Mouse (Mus musculus): Measurements from ENCODE around the gene Trmt112. TPM values are rescaled to one million over a fixed set of nuclear protein-coding genes. Genes with fewer than 3 reads are reported as not detected.
"Not testable (repeated sequence)": the region's sequence is repeated elsewhere in the genome, so short reads cannot be mapped to it uniquely, and the experiment has no call there.

Trmt112 gene
- polyA plus RNA-seq, 1 experiment from 2014 or later, result 115 TPM

DNA sequence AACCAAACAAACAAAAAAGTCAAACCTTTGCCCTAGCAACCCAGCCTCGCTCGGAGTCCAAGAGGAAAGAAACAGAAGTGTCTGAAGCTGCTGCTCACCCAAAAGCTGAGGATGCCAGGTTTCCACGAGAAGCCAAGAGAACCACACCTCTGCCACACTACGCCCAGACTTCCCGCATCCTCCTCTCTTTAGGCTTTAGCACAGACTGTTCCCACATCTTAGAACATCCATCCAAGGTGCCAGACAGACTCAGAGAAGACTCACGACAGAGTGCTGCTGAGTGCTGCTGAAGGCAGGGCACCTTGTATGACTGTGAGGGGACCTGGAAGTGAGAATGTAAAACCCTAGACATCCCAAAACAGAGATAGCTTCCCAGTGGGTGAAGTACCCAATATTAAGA is 33.7 kb upstream of the Trmt112 start:
- no peak for DNase-seq
- WGBS, result 86% methylated on average over 6 of the region's 6 CpGs
- H3K4me2 ChIP-seq (ENCODE audit: low read length), result no peak overlapping the region
- H3K9ac ChIP-seq (replicated peaks; ENCODE audit: low read length), result no peak overlapping the region
- no peak overlapping the region for H3K27ac ChIP-seq (replicated peaks; ENCODE audit: low read depth, low read length)
- peaks cover 9% of the 10 kb centered on the region for H3K9me3 ChIP-seq (ENCODE audit: control insufficient read depth, low read length)
- H3K27me3 ChIP-seq (ENCODE audit: control insufficient read depth, insufficient read depth, low read length), result no peaks in the 10 kb centered on the region
- H3K36me3 ChIP-seq (ENCODE audit: control insufficient read depth, insufficient read depth, low read length), result no peaks in the 10 kb centered on the region
- H3K4me1 ChIP-seq (ENCODE audit: control insufficient read depth, insufficient read depth, low read length), result no peaks in the 10 kb centered on the region
- no peak for ATAC-seq (ENCODE audit: low FRiP score, low TSS enrichment)
- H3K4me3 ChIP-seq (replicated peaks; ENCODE audit: low read depth, low read length), result no peak overlapping the region

GRCm38 (mm10) chr19:6876799-6877198 is 32.7 kb upstream of the Trmt112 start:
- no peak for ATAC-seq (ENCODE audit: low FRiP score, low TSS enrichment)
- Histone ChIP-seq H3K9ac (replicated peaks; ENCODE audit: low read length) (no peak overlapping the region), H3K36me3 (ENCODE audit: control insufficient read depth, insufficient read depth, low read length) (no peaks in the 10 kb centered on the region)

GRCm38 (mm10) chr19:6877965-6878364 is 31.5 kb upstream of the Trmt112 start:
- Histone ChIP-seq H3K4me2 (ENCODE audit: low read length) (no peak overlapping the region), H3K4me3 (replicated peaks; ENCODE audit: low read depth, low read length) (no peak overlapping the region), H3K27me3 (ENCODE audit: control insufficient read depth, insufficient read depth, low read length) (no peaks in the 10 kb centered on the region), H3K4me1 (ENCODE audit: control insufficient read depth, insufficient read depth, low read length) (no peaks in the 10 kb centered on the region), H3K27ac (replicated peaks; ENCODE audit: low read depth, low read length) (no peak overlapping the region), H3K36me3 (ENCODE audit: control insufficient read depth, insufficient read depth, low read length) (no peaks in the 10 kb centered on the region), H3K9ac (replicated peaks; ENCODE audit: low read length) (no peak overlapping the region), H3K9me3 (ENCODE audit: control insufficient read depth, low read length) (peaks cover 9% of the 10 kb centered on the region)
- 92% methylated on average over 4 of the region's 4 CpGs for WGBS
- ATAC-seq (ENCODE audit: low FRiP score, low TSS enrichment), result no peak
- DNase-seq, result no peak

More at GRCm38 (mm10) chr19:6876799-6877198, 32.7 kb upstream of the Trmt112 start:
- Histone ChIP-seq H3K9me3 (ENCODE audit: control insufficient read depth, low read length) (peaks cover 9% of the 10 kb centered on the region), H3K27ac (replicated peaks; ENCODE audit: low read depth, low read length) (no peak overlapping the region), H3K27me3 (ENCODE audit: control insufficient read depth, insufficient read depth, low read length) (no peaks in the 10 kb centered on the region), H3K4me2 (ENCODE audit: low read length) (no peak overlapping the region), H3K4me3 (replicated peaks; ENCODE audit: low read depth, low read length) (no peak overlapping the region), H3K4me1 (ENCODE audit: control insufficient read depth, insufficient read depth, low read length) (no peaks in the 10 kb centered on the region)
- no peak for DNase-seq

DNA sequence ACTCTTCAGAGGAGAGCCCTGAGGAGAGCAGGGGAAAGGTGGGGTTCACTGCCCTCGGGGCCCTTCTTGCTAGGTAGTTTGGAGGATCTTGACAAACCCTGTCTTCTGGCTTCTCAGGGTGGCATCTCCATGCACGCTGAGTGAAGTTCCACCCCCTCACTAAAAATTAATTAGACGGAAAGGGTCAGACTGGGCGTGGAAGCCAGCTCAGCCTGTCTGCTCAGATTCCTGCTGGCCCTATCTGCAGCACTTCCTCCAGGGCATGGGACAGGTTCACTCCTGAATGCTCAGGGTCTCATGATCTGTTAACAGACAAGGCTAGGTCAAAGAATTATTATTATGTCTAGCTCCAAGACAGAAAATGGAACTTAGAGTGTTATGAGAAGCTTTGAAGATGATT is 17.0 kb upstream of the Trmt112 start:
- H3K4me1 ChIP-seq (ENCODE audit: control insufficient read depth, insufficient read depth, low read length), result no peaks in the 10 kb centered on the region
- H3K27me3 ChIP-seq (ENCODE audit: control insufficient read depth, insufficient read depth, low read length), result no peaks in the 10 kb centered on the region
- no peak overlapping the region for H3K4me3 ChIP-seq (replicated peaks; ENCODE audit: low read depth, low read length)
- ATAC-seq (ENCODE audit: low FRiP score, low TSS enrichment) (no peak), DNase-seq (no peak)
- peaks cover 5% of the 10 kb centered on the region; the same call in 1 of the 2 replicates for H3K9me3 ChIP-seq (ENCODE audit: control insufficient read depth, low read length)
- H3K4me2 ChIP-seq (ENCODE audit: low read length), result no peak overlapping the region
- no peaks in the 10 kb centered on the region for H3K36me3 ChIP-seq (ENCODE audit: control insufficient read depth, insufficient read depth, low read length)
- WGBS, result 72% methylated on average over 4 of the region's 4 CpGs
- no peak overlapping the region for H3K9ac ChIP-seq (replicated peaks; ENCODE audit: low read length)
- no peak overlapping the region for H3K27ac ChIP-seq (replicated peaks; ENCODE audit: low read depth, low read length)

- H3K4me1 ChIP-seq (ENCODE audit: control insufficient read depth, insufficient read depth, low read length), result no peaks in the 10 kb centered on the region
- H3K36me3 ChIP-seq (ENCODE audit: control insufficient read depth, insufficient read depth, low read length), result no peaks in the 10 kb centered on the region
- 93% methylated on average over 14 of the region's 14 CpGs for WGBS
- H3K27ac ChIP-seq (replicated peaks; ENCODE audit: low read depth, low read length), result no peak overlapping the region
- H3K4me3 ChIP-seq (replicated peaks; ENCODE audit: low read depth, low read length), result no peak overlapping the region
- ATAC-seq (ENCODE audit: low FRiP score, low TSS enrichment) (no peak), DNase-seq (no peak)
- H3K27me3 ChIP-seq (ENCODE audit: control insufficient read depth, insufficient read depth, low read length), result no peaks in the 10 kb centered on the region
- no peak overlapping the region for H3K9ac ChIP-seq (replicated peaks; ENCODE audit: low read length)
- no peak overlapping the region for H3K4me2 ChIP-seq (ENCODE audit: low read length)
- peaks cover 5% of the 10 kb centered on the region; the same call in 1 of the 2 replicates for H3K9me3 ChIP-seq (ENCODE audit: control insufficient read depth, low read length)
Observed at GRCm38 (mm10) chr19:6893731-6894451, 15.6 kb upstream of the Trmt112 start.

DNA sequence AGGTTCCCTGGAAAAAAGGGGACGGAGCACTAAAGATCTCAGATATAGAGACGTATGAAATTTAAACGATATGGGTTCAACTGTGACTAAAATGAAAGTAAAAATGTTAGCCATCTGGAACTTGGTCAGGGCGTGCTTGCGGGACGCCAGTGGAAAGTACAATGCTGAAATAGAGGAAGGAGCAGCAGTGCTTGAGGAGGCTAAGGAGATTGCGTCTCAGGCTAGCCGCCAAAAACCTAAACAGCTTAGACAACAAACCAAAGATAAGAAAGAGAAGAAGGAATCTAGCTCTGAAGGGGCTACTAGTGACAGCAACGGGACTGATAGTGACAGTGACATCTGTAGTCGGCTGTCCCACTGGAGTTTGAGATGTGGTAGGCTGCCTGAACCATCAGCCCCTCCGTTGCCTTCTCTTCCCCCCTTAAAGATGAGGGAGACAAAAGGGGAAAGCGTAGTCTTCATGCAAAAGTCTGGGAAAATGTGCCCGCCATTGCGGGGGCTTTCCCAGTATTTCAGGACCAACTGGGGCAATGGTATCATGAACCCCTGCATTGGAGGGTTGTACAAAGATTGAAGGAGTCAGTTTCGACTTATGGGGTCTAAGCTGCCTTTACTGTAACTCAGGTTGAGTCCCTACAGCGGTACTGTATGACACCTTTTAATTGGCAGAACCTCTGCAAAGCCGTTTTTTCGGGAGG is 13.7 kb upstream of the Trmt112 start:
- not testable (repeated sequence) for H3K4me1 ChIP-seq (ENCODE audit: control insufficient read depth, insufficient read depth, low read length); ATAC-seq (ENCODE audit: low FRiP score, low TSS enrichment); H3K4me2 ChIP-seq (ENCODE audit: low read length); H3K27me3 ChIP-seq (ENCODE audit: control insufficient read depth, insufficient read depth, low read length); H3K9me3 ChIP-seq (ENCODE audit: control insufficient read depth, low read length); H3K4me3 ChIP-seq (replicated peaks; ENCODE audit: low read depth, low read length); H3K27ac ChIP-seq (replicated peaks; ENCODE audit: low read depth, low read length); H3K9ac ChIP-seq (replicated peaks; ENCODE audit: low read length); DNase-seq; H3K36me3 ChIP-seq (ENCODE audit: control insufficient read depth, insufficient read depth, low read length)
- 92% methylated on average over 18 of the region's 18 CpGs for WGBS

- DNase-seq, result no peak
- WGBS, result 87% methylated on average over 4 of the region's 4 CpGs
- no peak overlapping the region for H3K4me3 ChIP-seq (replicated peaks; ENCODE audit: low read depth, low read length)
- H3K9me3 ChIP-seq (ENCODE audit: control insufficient read depth, low read length), result peaks cover 5% of the 10 kb centered on the region; the same call in 1 of the 2 replicates
- no peak overlapping the region for H3K27ac ChIP-seq (replicated peaks; ENCODE audit: low read depth, low read length)
- no peak overlapping the region for H3K9ac ChIP-seq (replicated peaks; ENCODE audit: low read length)
- peaks cover 7% of the 10 kb centered on the region for H3K36me3 ChIP-seq (ENCODE audit: control insufficient read depth, insufficient read depth, low read length)
- H3K27me3 ChIP-seq (ENCODE audit: control insufficient read depth, insufficient read depth, low read length), result no peaks in the 10 kb centered on the region
- no peak overlapping the region for H3K4me2 ChIP-seq (ENCODE audit: low read length)
- no peaks in the 10 kb centered on the region for H3K4me1 ChIP-seq (ENCODE audit: control insufficient read depth, insufficient read depth, low read length)
- ATAC-seq (ENCODE audit: low FRiP score, low TSS enrichment), result no peak
Observed at GRCm38 (mm10) chr19:6899641-6900040, 9.9 kb upstream of the Trmt112 start.

GRCm38 (mm10) chr19:6903031-6903430 is 6.5 kb upstream of the Trmt112 start:
- Histone ChIP-seq H3K4me2 (ENCODE audit: low read length) (no peak overlapping the region), H3K27me3 (ENCODE audit: control insufficient read depth, insufficient read depth, low read length) (no peaks in the 10 kb centered on the region), H3K9ac (replicated peaks; ENCODE audit: low read length) (no peak overlapping the region), H3K4me3 (replicated peaks; ENCODE audit: low read depth, low read length) (no peak overlapping the region), H3K27ac (replicated peaks; ENCODE audit: low read depth, low read length) (no peak overlapping the region), H3K9me3 (ENCODE audit: control insufficient read depth, low read length) (no peaks in the 10 kb centered on the region), H3K4me1 (ENCODE audit: control insufficient read depth, insufficient read depth, low read length) (peaks cover 5% of the 10 kb centered on the region; the same call in 1 of the 2 replicates), H3K36me3 (ENCODE audit: control insufficient read depth, insufficient read depth, low read length) (peaks cover 31% of the 10 kb centered on the region)
- DNase-seq, result no peak
- WGBS, result 96% methylated on average over 1 of the region's 1 CpGs
- no peak for ATAC-seq (ENCODE audit: low FRiP score, low TSS enrichment)

DNA sequence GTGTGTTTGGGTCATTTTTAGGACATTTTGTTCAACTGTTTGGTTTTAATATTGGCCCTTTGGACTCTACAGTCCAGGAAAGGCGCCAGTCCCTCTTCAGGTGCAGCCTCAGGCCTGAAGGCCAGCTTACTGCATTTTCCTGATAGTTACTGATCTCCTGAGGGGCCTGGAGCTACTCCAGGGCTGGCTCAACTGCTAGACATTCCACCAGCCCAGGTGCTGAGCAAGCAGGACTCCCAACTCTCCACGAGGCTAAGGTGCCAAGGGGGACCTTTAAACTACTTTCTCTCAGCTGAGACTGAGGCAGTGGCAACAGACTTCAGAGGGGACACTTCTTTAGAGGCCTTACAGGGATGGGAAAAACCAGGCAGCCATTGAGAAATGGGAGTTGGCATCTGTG is 4.7 kb upstream of the Trmt112 start:
- DNase-seq (no peak), ATAC-seq (ENCODE audit: low FRiP score, low TSS enrichment) (no peak)
- no peaks in the 10 kb centered on the region for H3K27me3 ChIP-seq (ENCODE audit: control insufficient read depth, insufficient read depth, low read length)
- H3K4me2 ChIP-seq (ENCODE audit: low read length), result no peak overlapping the region
- no peaks in the 10 kb centered on the region for H3K9me3 ChIP-seq (ENCODE audit: control insufficient read depth, low read length)
- H3K9ac ChIP-seq (replicated peaks; ENCODE audit: low read length), result no peak overlapping the region
- no peak overlapping the region for H3K27ac ChIP-seq (replicated peaks; ENCODE audit: low read depth, low read length)
- H3K4me1 ChIP-seq (ENCODE audit: control insufficient read depth, insufficient read depth, low read length), result peaks cover 16% of the 10 kb centered on the region
- H3K4me3 ChIP-seq (replicated peaks; ENCODE audit: low read depth, low read length), result no peak overlapping the region
- peaks cover 31% of the 10 kb centered on the region for H3K36me3 ChIP-seq (ENCODE audit: control insufficient read depth, insufficient read depth, low read length)
- 86% methylated on average over 2 of the region's 2 CpGs for WGBS
